Mouse (Mus musculus): ENCODE results near the gene Ppm1l. TPM values are rescaled to one million over a fixed set of nuclear protein-coding genes. Genes with fewer than 3 reads are reported as not detected.

Gene Ppm1l
- total and polyA plus RNA-seq, 3 experiments: 7.6 to 31.3 (median 24.1) TPM

GRCm38 (mm10) chr3:69469463-69470141, 152.9 kb downstream of the Ppm1l start:
- intact Hi-C loops (cut with DNase I): no loop called here
- H3K9ac ChIP-seq (ENCODE audit: low read depth, low read length): no peak overlapping the region
- TF ChIP-seq CTCF (IDR thresholded peaks at IDR 0.05) (no peak), POLR2A (IDR thresholded peaks at IDR 0.05; ENCODE audit: insufficient read depth, low read depth, low read length) (no peak), EP300 (IDR thresholded peaks at IDR 0.05; ENCODE audit: insufficient read depth, low read depth, low read length) (no peak)

GRCm38 (mm10) chr3:69470142-69470796, 153.6 kb downstream of the Ppm1l start:
- WGBS: 92% methylated on average over 11 of the region's 11 CpGs
- H3K4me1 ChIP-seq (ENCODE audit: control insufficient read depth, insufficient read depth, low read length): peaks cover 1% of the 10 kb centered on the region; the same call in 1 of the 2 replicates
- H3K36me3 ChIP-seq (ENCODE audit: control insufficient read depth, insufficient read depth, low read length): no peaks in the 10 kb centered on the region
- H3K27ac ChIP-seq: no peak overlapping the region
- no peaks in the 10 kb centered on the region; the same call in 1 of the 2 replicates for H3K79me2 ChIP-seq (replicated peaks; ENCODE audit: control insufficient read depth, insufficient read depth, low read length)
- DNase-seq: no peak
- no peak overlapping the region for H3K9ac ChIP-seq (ENCODE audit: low read depth, low read length)
- TF ChIP-seq CTCF (IDR thresholded peaks at IDR 0.05) (no peak), POLR2A (IDR thresholded peaks at IDR 0.05; ENCODE audit: insufficient read depth, low read depth, low read length) (no peak), EP300 (IDR thresholded peaks at IDR 0.05; ENCODE audit: insufficient read depth, low read depth, low read length) (no peak)
- intact Hi-C loops (cut with DNase I): no loop called here
- H3K27me3 ChIP-seq (ENCODE audit: control insufficient read depth, insufficient read depth, low read length): no peaks in the 10 kb centered on the region
- H3K4me3 ChIP-seq: no peak overlapping the region

More at GRCm38 (mm10) chr3:69469463-69470141, 152.9 kb downstream of the Ppm1l start:
- Histone ChIP-seq H3K4me1 (ENCODE audit: control insufficient read depth, insufficient read depth, low read length) (peaks cover 1% of the 10 kb centered on the region; the same call in 1 of the 2 replicates), H3K27me3 (ENCODE audit: control insufficient read depth, insufficient read depth, low read length) (no peaks in the 10 kb centered on the region), H3K79me2 (replicated peaks; ENCODE audit: control insufficient read depth, insufficient read depth, low read length) (no peaks in the 10 kb centered on the region), H3K36me3 (ENCODE audit: control insufficient read depth, insufficient read depth, low read length) (no peaks in the 10 kb centered on the region), H3K27ac (no peak overlapping the region), H3K4me3 (no peak overlapping the region)
- DNase-seq: no peak
- WGBS: 36% methylated on average over 6 of the region's 6 CpGs

GRCm38 (mm10) chr3:69475850-69476450, 159.3 kb downstream of the Ppm1l start:
- Histone ChIP-seq H3K4me1 (ENCODE audit: control insufficient read depth, insufficient read depth, low read length) (peaks cover 2% of the 10 kb centered on the region; the same call in 1 of the 2 replicates), H3K36me3 (ENCODE audit: control insufficient read depth, insufficient read depth, low read length) (no peaks in the 10 kb centered on the region), H3K27me3 (ENCODE audit: control insufficient read depth, insufficient read depth, low read length) (no peaks in the 10 kb centered on the region), H3K27ac (no peak overlapping the region), H3K9ac (ENCODE audit: low read depth, low read length) (no peak overlapping the region), H3K4me3 (no peak overlapping the region), H3K79me2 (replicated peaks; ENCODE audit: control insufficient read depth, insufficient read depth, low read length) (no peaks in the 10 kb centered on the region; the same call in 1 of the 2 replicates)
- TF ChIP-seq EP300 (IDR thresholded peaks at IDR 0.05; ENCODE audit: insufficient read depth, low read depth, low read length) (no peak), CTCF (IDR thresholded peaks at IDR 0.05) (no peak), POLR2A (IDR thresholded peaks at IDR 0.05; ENCODE audit: insufficient read depth, low read depth, low read length) (no peak)
- intact Hi-C loops (cut with DNase I): no loop called here
- WGBS: 32% methylated on average over 12 of the region's 12 CpGs
- DNase-seq: no peak

GRCm38 (mm10) chr3:69479937-69480336, 163.3 kb downstream of the Ppm1l start:
- no peak overlapping the region for H3K4me3 ChIP-seq
- H3K4me1 ChIP-seq (ENCODE audit: control insufficient read depth, insufficient read depth, low read length): peaks cover 2% of the 10 kb centered on the region; the same call in 1 of the 2 replicates
- no peak for TF ChIP-seq CTCF (IDR thresholded peaks at IDR 0.05)
- no peak for TF ChIP-seq EP300 (IDR thresholded peaks at IDR 0.05; ENCODE audit: insufficient read depth, low read depth, low read length)
- TF ChIP-seq POLR2A (IDR thresholded peaks at IDR 0.05; ENCODE audit: insufficient read depth, low read depth, low read length): no peak
- H3K79me2 ChIP-seq (replicated peaks; ENCODE audit: control insufficient read depth, insufficient read depth, low read length): no peaks in the 10 kb centered on the region; the same call in 1 of the 2 replicates
- H3K27me3 ChIP-seq (ENCODE audit: control insufficient read depth, insufficient read depth, low read length): no peaks in the 10 kb centered on the region
- 53% methylated on average over 3 of the region's 3 CpGs for WGBS
- H3K9ac ChIP-seq (ENCODE audit: low read depth, low read length): no peak overlapping the region
- H3K27ac ChIP-seq: no peak overlapping the region
- intact Hi-C loops (cut with DNase I): loop anchor here (2.0 kb wide), 1 partner anchor 163 kb away; the partner anchor contains the start of gene Ppm1l
- no peaks in the 10 kb centered on the region for H3K36me3 ChIP-seq (ENCODE audit: control insufficient read depth, insufficient read depth, low read length)
- DNase-seq: peak in 1 of 2 experiments; percentile 27

GRCm38 (mm10) chr3:69481835-69482234, 165.2 kb downstream of the Ppm1l start:
- Histone ChIP-seq H3K4me3 (no peak overlapping the region), H3K9ac (ENCODE audit: low read depth, low read length) (no peak overlapping the region), H3K27ac (no peak overlapping the region), H3K79me2 (replicated peaks; ENCODE audit: control insufficient read depth, insufficient read depth, low read length) (no peaks in the 10 kb centered on the region), H3K4me1 (ENCODE audit: control insufficient read depth, insufficient read depth, low read length) (peaks cover 2% of the 10 kb centered on the region; the same call in 1 of the 2 replicates), H3K36me3 (ENCODE audit: control insufficient read depth, insufficient read depth, low read length) (no peaks in the 10 kb centered on the region), H3K27me3 (ENCODE audit: control insufficient read depth, insufficient read depth, low read length) (no peaks in the 10 kb centered on the region)
- WGBS: 28% methylated on average over 4 of the region's 4 CpGs
- intact Hi-C loops (cut with DNase I): loop anchor here (1.0 to 2.0 kb wide), 3 partner anchors 165 to 244 kb away; partner anchors contain the start of gene Ppm1l
- peak; percentile 94 for TF ChIP-seq CTCF (IDR thresholded peaks at IDR 0.05)
- no peak for TF ChIP-seq POLR2A (IDR thresholded peaks at IDR 0.05; ENCODE audit: insufficient read depth, low read depth, low read length)
- 0 out of 2 replicates have a peak, but pooled peaks have one; percentile 26 for TF ChIP-seq EP300 (IDR thresholded peaks at IDR 0.05; ENCODE audit: insufficient read depth, low read depth, low read length)
- DNase-seq: peak; percentile 32 to 40

Measured in heart, adult 2 months (tissue).